Mouse (Mus musculus) lung, adult 2 months (tissue): ENCODE measurements around the gene Irak3. TPM values are rescaled to one million over a fixed set of nuclear protein-coding genes. Genes with fewer than 3 reads are reported as not detected.

Experiments used
- DNase-seq: peaks from one replicate; pipeline ENCODE4 v3.0.0; 2022
- H3K4me1 ChIP-seq: fragments of 200-500 bp; 2 replicates; pipeline ENCODE4 v1.6.1; 2011; ENCODE audit warnings: low read length; ENCODE audit not compliant: control insufficient read depth, insufficient read depth
- H3K4me3 ChIP-seq: fragments of 200-500 bp; replicated peaks from 2 replicates; pipeline ENCODE3; 2011; ENCODE audit warnings: low read depth, mild to moderate bottlenecking, control low read depth, low read length; ENCODE audit errors: extremely low read depth
- CTCF ChIP-seq: fragments of 200-500 bp; IDR thresholded peaks from 2 replicates; pipeline ENCODE4 v1.5.1; 2011; ENCODE audit warnings: mild to moderate bottlenecking, low read length, control low read depth; ENCODE audit not compliant: insufficient read depth
- POLR2A ChIP-seq: fragments of 200-500 bp; IDR thresholded peaks from 2 replicates; pipeline ENCODE4 v1.6.1; 2011; ENCODE audit warnings: low read depth, mild to moderate bottlenecking, control low read depth, low read length, borderline replicate concordance; ENCODE audit errors: extremely low read depth
- WGBS: fragments of 180-500 bp; shearing (Covaris S2); methylation state at CpG from one replicate; pipeline ENCODE4 v1.1.7; 2018; 5-methylcytosine and 5-hydroxymethylcytosine counted together
- polyA plus RNA-seq: library from polyadenylated mRNA; depleted of rRNA; stranded (reverse); fragments of >200 nt; gene quantifications from 2 replicates; pipeline ENCODE4 v1.2.3, GENCODE M21; 2012

Irak3 gene
- polyA plus RNA-seq, 1 experiment = 4.3 TPM

- peak; percentile 58; the same call in 1 of the 2 replicates for TF ChIP-seq POLR2A
- TF ChIP-seq CTCF = peak; percentile 21; the same call in 1 of the 2 replicates
- Histone ChIP-seq H3K4me1 (0 out of 2 replicates have a peak, but pooled peaks cover 6% of the 10 kb centered on the region), H3K4me3 (peak overlapping the region; percentile 84)
- 2% methylated on average over 53 of the region's 53 CpGs for WGBS
- DNase-seq = peak; percentile 82
These were observed 6.9 kb upstream of the Irak3 start for GRCm38 (mm10) chr10:120208575-120209538.

GRCm38 (mm10) chr10:120208015-120208414 lies 6.1 kb upstream of the Irak3 start:
- no peak overlapping the region for H3K4me3 ChIP-seq
- 63% methylated on average over 8 of the region's 8 CpGs for WGBS
- H3K4me1 ChIP-seq = 0 out of 2 replicates have a peak, but pooled peaks cover 6% of the 10 kb centered on the region
- no peak for DNase-seq
- TF ChIP-seq CTCF (no peak), POLR2A (no peak)

GRCm38 (mm10) chr10:120204591-120205210 lies 2.8 kb upstream of the Irak3 start:
- TF ChIP-seq CTCF = no peak
- TF ChIP-seq POLR2A = no peak
- 74% methylated on average over 13 of the region's 13 CpGs for WGBS
- DNase-seq = no peak
- H3K4me3 ChIP-seq = no peak overlapping the region
- H3K4me1 ChIP-seq = 0 out of 2 replicates have a peak, but pooled peaks cover under 1% of the 10 kb centered on the region

GRCm38 (mm10) chr10:120202467-120203250 lies 729 bp upstream of the Irak3 start:
- 62% methylated on average over 16 of the region's 16 CpGs for WGBS
- H3K4me1 ChIP-seq = no peaks in the 10 kb centered on the region
- no peak overlapping the region for H3K4me3 ChIP-seq
- TF ChIP-seq CTCF = no peak
- TF ChIP-seq POLR2A = no peak
- no peak for DNase-seq

- peak; percentile 73 for DNase-seq
- H3K4me3 ChIP-seq = peak within 1 kb of the TSS; percentile 75
- TF ChIP-seq CTCF (no peak), POLR2A (peak; percentile 58; the same call in 1 of the 2 replicates)
- H3K4me1 ChIP-seq = no peaks in the 10 kb centered on the region
- WGBS = 2% methylated on average over 65 of the region's 65 CpGs
These were observed 604 bp downstream of the Irak3 start, which contains the start of gene Tmbim4 for GRCm38 (mm10) chr10:120201131-120201921. Gene Tmbim4 (plus strand): TSS chr10:120201590.

GRCm38 (mm10) chr10:120197061-120197835 lies 4.7 kb downstream of the Irak3 start:
- H3K4me3 ChIP-seq = no peak overlapping the region
- no peak for TF ChIP-seq CTCF
- no peak for TF ChIP-seq POLR2A
- H3K4me1 ChIP-seq = no peaks in the 10 kb centered on the region
- no peak for DNase-seq
- WGBS = 72% methylated on average over 14 of the region's 14 CpGs

- Histone ChIP-seq H3K4me3 (no peak overlapping the region), H3K4me1 (no peaks in the 10 kb centered on the region)
- TF ChIP-seq POLR2A = no peak
- TF ChIP-seq CTCF = no peak
- no peak for DNase-seq
- WGBS = 85% methylated on average over 8 of the region's 8 CpGs
These were observed 8.7 kb downstream of the Irak3 start for GRCm38 (mm10) chr10:120193255-120193654.

GRCm38 (mm10) chr10:120192278-120192677 lies 9.7 kb downstream of the Irak3 start:
- no peaks in the 10 kb centered on the region for H3K4me1 ChIP-seq

More at GRCm38 (mm10) chr10:120192278-120192677, 9.7 kb downstream of the Irak3 start:
- TF ChIP-seq POLR2A = no peak
- TF ChIP-seq CTCF = no peak
- H3K4me3 ChIP-seq = no peak overlapping the region
- WGBS = 83% methylated on average over 4 of the region's 4 CpGs
- no peak for DNase-seq
